Mouse (Mus musculus): ENCODE results near the gene Gpr45. TPM values are rescaled to one million over a fixed set of nuclear protein-coding genes. Genes with fewer than 3 reads are reported as not detected.
A peak's percentile ranks its signal among the peaks of the same experiment; 100 is the strongest.

Gpr45 gene
- total RNA-seq, 2 experiments from 2014 or later, result 1.7 to 4.3 TPM

DNA sequence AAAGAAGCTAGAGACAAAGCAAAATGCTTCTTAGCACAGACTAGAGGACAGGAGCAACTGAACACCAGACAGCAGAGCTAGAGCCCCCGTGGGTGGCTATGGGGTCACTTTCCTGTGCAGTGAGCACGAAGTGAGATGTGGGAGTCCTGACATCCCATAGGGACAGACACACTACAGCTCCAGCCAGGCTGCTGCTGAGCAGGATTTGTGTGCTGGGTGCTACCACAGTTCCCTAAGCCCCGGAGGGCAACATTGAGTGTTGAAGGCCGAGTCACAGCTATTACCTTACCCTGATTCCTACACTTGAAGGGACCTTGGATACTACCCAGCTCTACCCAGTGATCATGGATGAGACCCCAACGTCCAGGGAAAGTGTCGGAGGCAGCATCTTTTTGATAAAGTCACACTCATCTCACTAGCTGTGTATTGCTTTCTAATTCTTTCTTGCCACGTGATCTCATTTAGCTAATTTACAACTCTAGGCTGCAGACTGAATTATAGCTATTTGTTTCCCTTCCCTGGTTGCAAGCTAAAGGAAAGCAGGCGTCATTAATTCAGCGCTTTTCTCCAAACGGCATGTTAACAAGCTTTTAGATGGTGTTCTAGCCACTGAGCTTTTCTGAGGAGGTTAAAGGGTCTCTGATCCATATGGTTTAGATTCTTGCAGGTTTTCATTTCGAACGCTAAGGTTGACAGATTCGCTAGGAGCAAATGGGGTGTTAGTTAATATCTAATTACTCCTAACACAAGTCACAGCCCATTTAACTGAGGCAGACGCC, 92.7 kb downstream of the Gpr45 start:
- no peak for DNase-seq (ENCODE audit: low spot score in 2 of 2)

DNA sequence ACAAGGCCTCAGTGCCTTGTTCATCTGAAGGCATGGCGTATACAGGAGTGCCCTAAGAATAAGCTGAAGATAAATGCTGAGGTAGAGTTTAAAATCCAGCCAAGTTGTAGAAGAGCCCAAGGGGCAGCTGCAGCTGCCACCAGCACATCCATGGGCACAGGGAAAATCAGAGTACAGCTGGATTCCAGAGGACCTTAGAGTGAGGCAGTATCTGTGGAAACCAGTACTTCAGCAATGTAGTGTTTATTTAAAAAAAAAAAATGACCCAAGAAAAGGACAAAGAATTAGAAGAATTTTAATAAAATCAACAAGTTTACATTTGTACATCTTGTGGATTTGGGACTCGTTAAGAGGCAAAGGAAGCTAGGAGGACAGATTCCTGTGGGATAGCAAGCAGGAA, 94.3 kb downstream of the Gpr45 start:
- no peak for DNase-seq (ENCODE audit: low spot score in 2 of 2)

DNA sequence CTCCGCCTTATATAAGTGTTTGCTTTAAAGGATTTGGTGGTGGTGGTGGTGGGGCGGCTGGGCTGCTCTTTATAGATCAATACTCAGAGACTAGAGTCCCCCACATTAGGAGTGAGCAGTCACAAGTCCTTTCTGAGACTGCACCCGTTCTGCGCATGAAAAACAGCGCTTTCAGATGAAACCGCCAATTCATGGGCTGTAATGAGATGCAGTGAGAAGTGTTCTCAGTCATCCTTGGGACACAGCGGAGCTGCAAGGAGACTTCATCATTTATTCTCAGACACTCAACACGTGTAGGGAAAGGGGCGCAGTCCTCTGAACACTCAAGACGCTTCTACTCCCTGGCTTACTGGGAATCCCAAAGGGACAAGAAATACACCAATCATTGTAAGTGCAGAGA, 95.1 kb downstream of the Gpr45 start:
- DNase-seq (ENCODE audit: low spot score in 2 of 2), result no peak

DNA sequence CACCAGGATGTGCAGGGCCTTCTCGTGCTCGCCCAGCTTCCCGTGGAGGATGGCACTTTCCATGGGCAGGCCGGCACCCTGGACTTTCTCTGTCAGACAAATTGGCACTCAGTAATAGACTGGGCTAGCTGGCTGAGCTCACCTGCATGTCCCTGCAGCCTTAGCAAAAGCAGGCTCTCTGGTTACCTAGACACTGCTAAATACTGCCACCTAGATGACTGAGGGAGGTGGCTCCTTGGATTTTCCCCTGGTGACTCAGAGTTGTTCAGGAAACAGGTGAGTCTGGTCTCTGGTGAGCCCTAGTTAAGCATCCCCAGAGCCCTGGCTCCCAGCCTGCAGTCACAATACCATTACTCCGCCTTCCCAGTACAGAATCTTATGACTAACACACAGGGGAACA, 99.2 kb downstream of the Gpr45 start:
- DNase-seq (ENCODE audit: low spot score in 2 of 2), result no peak

DNA sequence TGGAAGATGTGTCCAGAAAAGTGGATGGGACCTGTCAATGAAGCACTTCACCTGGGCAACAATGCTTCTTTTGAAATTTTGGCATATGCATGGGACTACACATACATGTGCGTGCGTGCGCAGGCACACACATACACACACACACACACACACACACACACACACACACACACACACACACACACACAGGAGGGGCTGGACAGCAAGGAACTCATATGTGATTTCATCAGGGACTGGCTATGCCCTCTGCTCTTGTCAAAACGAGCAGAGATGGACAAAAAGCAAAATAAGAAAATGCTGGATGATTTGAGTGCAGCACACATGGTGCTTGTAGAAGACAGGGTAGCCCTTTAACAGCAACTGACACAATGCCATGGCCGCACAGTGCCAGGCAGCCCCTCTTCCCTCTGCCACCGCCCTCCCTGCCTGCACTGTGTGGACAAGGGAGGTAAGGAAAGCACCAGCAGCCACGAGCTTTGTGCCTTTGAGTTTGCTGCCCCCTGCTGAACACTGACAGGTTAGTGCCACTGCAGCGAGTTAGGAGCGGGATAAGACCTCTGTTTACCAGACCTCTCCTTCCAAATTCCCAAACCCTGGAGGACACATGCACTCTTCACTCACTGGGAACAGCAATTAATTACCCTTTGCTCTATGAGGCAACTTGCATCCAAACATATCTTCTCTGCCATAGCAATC, 113.1 kb downstream of the Gpr45 start:
- peak; percentile 34 to 35 for DNase-seq (ENCODE audit: low spot score in 2 of 2)

DNA sequence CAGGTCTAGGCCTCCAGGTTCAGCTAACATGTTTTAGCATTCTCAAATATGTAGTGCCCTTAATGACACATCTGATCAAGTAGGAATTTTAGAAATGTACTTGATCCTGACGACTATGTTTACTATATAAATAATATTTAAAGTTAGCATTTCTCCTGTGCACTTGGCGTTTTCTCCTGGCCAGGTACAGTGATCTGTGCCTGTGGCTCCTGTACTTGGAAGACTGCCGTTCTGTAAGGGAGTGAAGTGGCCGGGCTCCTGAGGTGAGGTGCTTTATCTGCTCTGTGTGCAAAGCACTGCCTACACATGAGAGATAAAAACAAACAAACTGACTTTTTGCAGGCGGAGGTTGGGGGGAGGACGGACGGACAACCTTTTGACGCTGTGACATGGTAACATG, 113.9 kb downstream of the Gpr45 start:
- DNase-seq (ENCODE audit: low spot score in 2 of 2), result no peak

DNA sequence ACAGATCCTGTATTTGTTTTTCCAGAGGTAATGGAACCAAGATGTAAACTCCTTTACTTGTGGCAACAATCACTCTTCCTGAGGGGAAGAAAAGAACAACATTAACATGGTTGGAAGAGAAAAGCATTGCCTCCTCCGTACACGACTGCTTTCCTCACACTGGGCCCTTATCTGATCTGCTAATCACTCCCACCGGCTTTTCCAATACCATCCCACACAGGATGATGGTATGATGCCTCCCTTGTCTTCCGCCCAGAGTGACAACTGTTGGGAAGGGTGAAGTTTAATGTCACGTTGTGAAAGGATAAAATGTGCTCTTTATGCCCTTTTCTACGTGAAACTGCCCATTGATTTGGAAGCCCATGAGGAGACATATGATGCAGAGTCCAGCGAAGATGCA, 114.9 kb downstream of the Gpr45 start:
- DNase-seq (ENCODE audit: low spot score in 2 of 2), result no peak

DNA sequence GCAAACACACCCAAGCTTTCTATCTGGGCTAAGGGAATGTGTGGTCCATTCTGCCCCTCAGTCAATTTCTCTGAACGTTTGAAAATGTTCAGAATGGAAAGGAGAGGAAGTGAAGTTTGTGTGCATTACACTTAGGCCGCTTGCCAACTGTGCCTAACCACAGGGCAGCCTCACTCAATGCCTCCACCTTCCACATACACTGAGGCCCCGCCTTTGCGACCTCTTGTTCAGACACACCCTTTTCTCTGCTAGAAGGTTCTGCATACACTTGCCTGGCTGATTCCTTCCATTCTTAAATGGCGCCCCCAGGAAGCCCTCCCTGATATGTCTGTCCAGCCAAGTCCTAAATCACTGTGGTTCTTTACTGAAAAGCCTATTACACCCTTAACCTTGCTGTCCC, 118.1 kb downstream of the Gpr45 start:
- DNase-seq (ENCODE audit: low spot score in 2 of 2), result no peak

DNA sequence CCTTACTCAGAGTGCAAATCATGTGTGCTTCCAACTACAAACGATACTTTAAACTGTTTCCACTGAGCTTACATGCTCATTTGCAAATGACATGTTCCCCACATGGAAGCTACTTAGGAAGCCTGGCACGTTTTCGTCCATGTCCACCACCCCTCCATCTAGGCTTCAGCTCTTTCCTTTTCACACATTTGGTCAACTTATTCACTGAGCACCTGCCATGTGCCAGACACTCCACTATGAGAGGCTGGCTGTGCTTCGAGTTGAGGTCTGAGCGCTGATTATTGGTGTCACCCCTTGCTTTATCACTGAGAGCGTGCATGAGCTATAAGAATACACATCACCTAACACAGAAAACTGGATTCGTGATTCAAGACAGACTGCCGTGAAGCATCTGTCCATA, 119.4 kb downstream of the Gpr45 start:
- no peak for DNase-seq (ENCODE audit: low spot score in 2 of 2)

DNA sequence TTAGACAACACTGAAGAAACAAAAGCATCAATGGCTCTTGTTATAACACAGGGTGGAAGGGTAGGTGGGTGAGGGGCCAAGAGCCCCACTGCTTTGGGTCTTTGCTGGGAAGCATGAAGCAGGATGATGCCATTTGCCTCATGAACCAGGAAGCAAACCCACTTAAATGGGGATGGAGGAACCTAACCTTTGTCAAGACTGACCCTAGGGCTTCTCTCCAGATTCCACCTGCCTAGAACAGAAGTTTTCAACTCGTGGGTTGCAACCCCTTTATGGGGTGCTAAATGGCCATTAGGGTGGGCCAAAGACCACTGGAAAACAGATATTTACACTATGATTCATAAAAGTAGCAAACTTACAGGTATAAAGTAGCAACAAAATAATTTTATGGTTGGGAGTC, 119.9 kb downstream of the Gpr45 start:
- no peak for DNase-seq (ENCODE audit: low spot score in 2 of 2)

DNA sequence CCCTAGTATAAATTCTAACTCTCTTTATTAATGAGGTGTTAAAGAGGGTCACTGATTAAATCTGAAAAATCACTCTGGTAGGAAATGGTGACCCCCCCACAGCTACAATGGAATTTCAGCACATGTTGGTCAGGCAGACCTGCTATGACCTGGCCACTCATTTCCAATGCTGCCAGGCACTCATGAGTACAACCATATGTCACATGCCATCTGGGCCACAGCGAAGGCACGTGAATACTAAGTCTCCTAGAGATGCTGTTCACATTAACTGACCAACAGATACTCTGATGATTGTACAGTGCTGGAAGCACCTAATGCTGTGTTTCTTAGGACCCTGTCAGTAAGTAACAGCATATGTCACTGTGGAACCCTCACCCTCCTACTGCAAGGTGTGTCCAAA, 122.1 kb downstream of the Gpr45 start:
- no peak for DNase-seq (ENCODE audit: low spot score in 2 of 2)

DNA sequence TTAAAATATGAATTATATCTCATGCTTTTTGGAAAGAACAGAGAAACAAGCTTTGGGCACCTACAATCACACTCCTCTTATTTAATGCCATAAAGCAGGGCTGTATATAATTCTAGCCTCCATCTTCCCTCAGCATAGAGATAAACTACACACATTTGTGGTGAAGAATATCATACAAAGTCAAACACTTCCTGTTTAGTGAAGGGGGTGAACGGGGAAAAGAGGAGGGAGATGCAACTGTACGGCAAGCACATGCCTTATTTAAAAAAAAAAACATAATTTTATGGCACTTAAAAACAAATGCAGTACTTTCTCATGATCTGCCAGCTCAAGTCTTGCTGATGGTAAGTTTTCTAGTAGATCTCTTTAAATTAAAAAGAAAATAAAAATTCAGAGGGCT, 125.5 kb downstream of the Gpr45 start:
- DNase-seq (ENCODE audit: low spot score in 2 of 2), result no peak

DNA sequence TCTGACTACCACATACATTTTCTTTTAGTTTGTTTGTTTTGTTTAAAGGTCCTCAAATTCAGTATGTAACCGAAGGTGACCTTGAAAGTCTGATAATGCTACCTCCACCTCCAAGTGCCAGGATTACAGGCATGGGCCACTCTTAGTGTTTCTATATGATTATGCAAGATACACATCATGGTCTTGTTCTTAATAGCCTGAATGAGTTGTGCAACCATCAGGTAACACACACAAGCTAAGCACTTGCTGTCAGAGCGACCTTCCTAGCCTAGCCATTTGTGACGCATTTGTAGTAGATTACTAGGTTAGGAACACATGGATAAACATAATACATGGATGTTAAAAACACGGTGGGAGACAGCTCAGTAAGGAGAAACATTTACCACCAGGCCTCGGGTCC, 130.3 kb downstream of the Gpr45 start:
- DNase-seq (ENCODE audit: low spot score in 2 of 2), result no peak

Small RNA genes lying within 50 kb of the gene (microRNA-seq; reads per million reads assigned to microRNA genes)
- 0 reads per million in 2 experiments for gene Gm24001 (ENCODE audit: borderline number of aligned reads in 2 of 2)

Other genes starting within 250 kb of the Gpr45 start
- 10 to 100 TPM; 59.4 to 61.4 TPM for gene Mrps9, start 101.6 kb upstream of the Gpr45 start, total RNA-seq (2021)
- 10 to 100 TPM; 26.8 to 31.6 TPM for gene Tgfbrap1, start 145.8 kb downstream of the Gpr45 start, total RNA-seq (2021)
- gene AI597479, start 145.8 kb downstream of the Gpr45 start, total RNA-seq (2021), result 10 to 100 TPM; 18.8 to 19.4 TPM
- 10 to 100 TPM; 20.8 to 31.8 TPM for gene Fhl2, start 244.1 kb downstream of the Gpr45 start, total RNA-seq (2021)